ENCODE assay signal across 9 mouse cellular contexts in the genomic region with DNA sequence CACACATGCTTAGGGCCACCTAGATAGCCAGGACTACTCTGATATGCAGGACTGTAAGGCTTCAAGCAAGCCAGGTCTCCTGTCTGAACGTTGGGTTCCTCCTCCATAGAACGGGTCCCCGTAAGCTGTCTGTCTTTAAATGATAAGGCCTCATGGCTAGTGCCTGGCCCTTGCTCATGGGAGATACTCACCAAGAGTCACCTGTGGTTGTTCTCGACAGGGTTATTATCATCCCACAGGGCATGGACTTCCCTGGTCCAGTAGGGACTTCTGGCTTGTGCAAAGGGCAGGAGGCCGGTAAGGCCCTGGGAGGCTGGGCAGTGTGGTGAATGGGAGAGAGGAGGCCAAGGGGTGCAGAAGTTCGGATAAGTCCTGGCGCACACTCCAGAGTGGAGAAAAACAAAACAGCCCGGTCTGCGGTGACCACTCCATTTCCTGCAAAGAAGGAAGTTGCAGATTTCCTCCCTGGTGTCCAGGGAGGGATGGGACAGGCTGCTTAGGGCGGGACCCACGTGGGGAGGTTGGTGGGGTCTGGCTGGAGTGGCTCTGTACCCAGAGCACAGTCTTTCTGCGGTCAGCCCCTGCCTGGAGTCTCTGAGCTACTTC. TPM values are rescaled to one million over a fixed set of nuclear protein-coding genes. Genes with fewer than 3 reads are reported as not detected.
A peak's percentile ranks its signal among the peaks of the same experiment; 100 is the strongest.
DNase-seq lines count a peak whose midpoint lies in the region; ATAC-seq lines count a peak whose summit lies in the region.
"Had no signal": no experiment of that assay in that cellular context is flagged by ENCODE, and none has a peak within 500 bp of the region (broad histone marks: within the 10 kb centered on the region; RNA-seq: fewer than 3 reads in every experiment).

No protein-coding gene starts in this region.

- H3K4me2 ChIP-seq in intestine, embryonic 15.5 days (replicated peaks): no peak overlapping the region; the same call in 1 of the 2 replicates
- no peak overlapping the region for H3K4me2 ChIP-seq in lung, embryonic 15.5 days
- H3K4me2 ChIP-seq: neural tube, embryonic 13.5 days had no signal

- H3K4me1 ChIP-seq in intestine, embryonic 15.5 days (replicated peaks): peaks cover 64% of the 10 kb centered on the region
- H3K4me1 ChIP-seq in lung, embryonic 15.5 days: peaks cover 71% of the 10 kb centered on the region

- H3K9me3 ChIP-seq in intestine, embryonic 15.5 days: no peaks in the 10 kb centered on the region
- H3K9me3 ChIP-seq in lung, embryonic 15.5 days: no peaks in the 10 kb centered on the region
- H3K9me3 ChIP-seq: neural tube, embryonic 13.5 days had no signal

- peak overlapping the region; percentile 56 for H3K27ac ChIP-seq in intestine, embryonic 15.5 days
- H3K27ac ChIP-seq in lung, embryonic 15.5 days: peak overlapping the region; percentile 61

- peak; percentile 55 for ATAC-seq in common myeloid progenitor, adult 5-6 weeks (replicated peaks; ENCODE audit: low read depth, poor library complexity, severe bottlenecking)
- ATAC-seq in intestine, embryonic 15.5 days: peak; percentile 46
- ATAC-seq in lung, embryonic 15.5 days (ENCODE audit: borderline replicate concordance, extremely low read depth, low FRiP score, low TSS enrichment): peak; percentile 40; the same call in 1 of the 2 replicates

- 60% methylated on average over 12 of the region's 12 CpGs for WGBS in intestine, embryonic 15.5 days
- 52% methylated on average over 12 of the region's 12 CpGs for WGBS in lung, embryonic 15.5 days

- no peak overlapping the region for H3K9ac ChIP-seq in intestine, embryonic 15.5 days
- H3K9ac ChIP-seq in lung, embryonic 15.5 days: no peak overlapping the region
- H3K9ac ChIP-seq: neural tube, embryonic 13.5 days had no signal

- H3K4me3 ChIP-seq in intestine, embryonic 15.5 days (replicated peaks): no peak overlapping the region
- H3K4me3 ChIP-seq in lung, embryonic 15.5 days: no peak overlapping the region
- H3K4me3 ChIP-seq: neural tube, embryonic 13.5 days had no signal

- no peaks in the 10 kb centered on the region for H3K36me3 ChIP-seq in intestine, embryonic 15.5 days
- no peaks in the 10 kb centered on the region for H3K36me3 ChIP-seq in lung, embryonic 15.5 days
- H3K36me3 ChIP-seq: neural tube, embryonic 13.5 days had no signal

- peak; percentile 37 for DNase-seq in adrenal gland, postnatal 10 days
- no peak for DNase-seq in layer of hippocampus, postnatal 10 days (ENCODE audit: low spot score in 2 of 2)
- no peak for DNase-seq in thymus, postnatal 4 days
- no peak for DNase-seq in testis, postnatal 14 days (ENCODE audit: low spot score)
- DNase-seq in thymus, postnatal 14 days: no peak

- no peaks in the 10 kb centered on the region for H3K27me3 ChIP-seq in intestine, embryonic 15.5 days (replicated peaks)
- no peaks in the 10 kb centered on the region for H3K27me3 ChIP-seq in lung, embryonic 15.5 days
- H3K27me3 ChIP-seq: neural tube, embryonic 13.5 days had no signal

RNA-seq across cellular contexts. Expression of a gene that starts 41.2 kb away (rescaled TPM):
- 10 to 100 TPM; 77.7 to 82.3 TPM for total RNA-seq in adrenal gland, postnatal 10 days (2021)
- total RNA-seq in common myeloid progenitor, adult 5-6 weeks (2017): 20.5 and 29.0 TPM in 2 replicates
- 25.4 and 29.2 TPM in 2 replicates for polyA plus RNA-seq in intestine, embryonic 15.5 days (2015; fragmentation: Nextera tagmentation; extraction: Ambion mirVana)
- 18.8 and 21.7 TPM in 2 replicates for polyA plus RNA-seq in lung, embryonic 15.5 days (2015; fragmentation: Nextera tagmentation; extraction: Ambion mirVana)
- total RNA-seq in layer of hippocampus, postnatal 10 days (2021): 100 to 1,000 TPM; 338 to 353 TPM

Comparison
In these comparisons a context has a peak if more than half of its experiments do, and no peak if none do; other contexts are left out.
1. RNA of a gene that starts 41.2 kb away (total RNA-seq): 338 to 353 TPM in layer of hippocampus, postnatal 10 days; 77.7 to 82.3 TPM in adrenal gland, postnatal 10 days and 20.5 to 29.0 TPM in common myeloid progenitor, adult 5-6 weeks; every median in the first group is over 4 times any median in the second.
2. Peak in every context shown above with its lines, with median percentiles within 50 percentile points of each other: ATAC-seq.